Mouse (Mus musculus): ENCODE measurements at regions not wholly inside any gene's neighbourhood (a gene's known extent, or its start where the extent isn't known, plus 50 kb on each side); places are given as distances from the start of the nearest gene placed in this dataset.

DNA sequence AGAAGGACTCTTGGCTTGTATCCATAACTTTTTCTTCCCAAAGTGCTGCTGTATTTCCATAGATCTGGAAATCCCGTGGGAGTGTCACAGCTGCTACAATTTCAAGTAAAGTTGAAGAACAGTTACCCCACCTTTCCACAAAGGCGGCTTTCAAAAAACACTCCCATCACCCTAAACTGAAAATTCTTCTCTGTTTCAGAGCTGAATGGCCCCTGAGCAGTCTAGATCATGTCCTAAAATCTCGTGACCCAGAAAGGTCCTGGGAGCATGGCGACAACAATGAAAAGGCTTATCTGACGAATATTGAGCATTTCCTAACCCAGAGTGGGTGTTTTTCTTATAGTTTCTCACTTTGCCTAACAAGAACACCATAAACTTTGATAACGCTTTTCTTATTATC, 92.2 kb downstream of the Olfr267 start:
- no peak overlapping the region for H3K9ac ChIP-seq (ENCODE audit: low read depth, low read length)
- H3K4me3 ChIP-seq, result no peak overlapping the region
- WGBS, result 68% methylated on average over 6 of the region's 6 CpGs
- no peaks in the 10 kb centered on the region for H3K79me2 ChIP-seq (replicated peaks; ENCODE audit: control insufficient read depth, insufficient read depth, low read length)
- no peak overlapping the region for H3K27ac ChIP-seq
- intact Hi-C loops (cut with DNase I), result no loop called here
- H3K27me3 ChIP-seq (ENCODE audit: control insufficient read depth, insufficient read depth, low read length), result no peaks in the 10 kb centered on the region
- DNase-seq, result no peak
- no peaks in the 10 kb centered on the region for H3K36me3 ChIP-seq (ENCODE audit: control insufficient read depth, insufficient read depth, low read length)
- H3K4me1 ChIP-seq (ENCODE audit: control insufficient read depth, insufficient read depth, low read length), result no peaks in the 10 kb centered on the region
- TF ChIP-seq EP300 (IDR thresholded peaks at IDR 0.05; ENCODE audit: insufficient read depth, low read depth, low read length) (no peak), POLR2A (IDR thresholded peaks at IDR 0.05; ENCODE audit: insufficient read depth, low read depth, low read length) (no peak), CTCF (IDR thresholded peaks at IDR 0.05) (no peak)

DNA sequence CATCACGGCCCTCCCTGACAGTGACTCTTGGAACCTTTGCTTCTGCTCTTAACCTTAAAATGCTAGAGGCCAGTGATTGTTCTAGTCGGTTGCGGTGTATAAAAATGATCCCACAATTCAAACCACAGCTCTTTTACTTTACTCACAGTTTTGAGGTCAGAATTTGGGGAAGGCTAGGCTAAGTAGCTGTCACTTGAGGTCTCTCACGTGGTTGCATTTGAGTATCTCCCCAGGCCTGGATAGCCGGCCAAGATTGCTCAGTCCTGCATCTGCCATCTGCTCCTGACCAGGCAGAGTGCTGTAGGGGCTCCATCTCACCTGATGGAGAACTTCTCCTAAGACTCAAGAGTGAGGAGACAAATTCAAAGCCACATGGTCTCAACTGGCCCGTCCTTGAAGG, 94.5 kb downstream of the Olfr267 start:
- H3K79me2 ChIP-seq (replicated peaks; ENCODE audit: control insufficient read depth, insufficient read depth, low read length), result no peaks in the 10 kb centered on the region
- no peaks in the 10 kb centered on the region for H3K36me3 ChIP-seq (ENCODE audit: control insufficient read depth, insufficient read depth, low read length)
- no peak overlapping the region for H3K9ac ChIP-seq (ENCODE audit: low read depth, low read length)
- no peak overlapping the region for H3K4me3 ChIP-seq
- H3K4me1 ChIP-seq (ENCODE audit: control insufficient read depth, insufficient read depth, low read length), result no peaks in the 10 kb centered on the region
- DNase-seq, result no peak
- no peaks in the 10 kb centered on the region for H3K27me3 ChIP-seq (ENCODE audit: control insufficient read depth, insufficient read depth, low read length)
- intact Hi-C loops (cut with DNase I), result no loop called here
- H3K27ac ChIP-seq, result no peak overlapping the region
- no peak for TF ChIP-seq POLR2A (IDR thresholded peaks at IDR 0.05; ENCODE audit: insufficient read depth, low read depth, low read length)
- no peak for TF ChIP-seq CTCF (IDR thresholded peaks at IDR 0.05)
- no peak for TF ChIP-seq EP300 (IDR thresholded peaks at IDR 0.05; ENCODE audit: insufficient read depth, low read depth, low read length)
- WGBS, result 81% methylated on average over 6 of the region's 6 CpGs

- Histone ChIP-seq H3K4me3 (no peak overlapping the region), H3K27ac (no peak overlapping the region), H3K36me3 (ENCODE audit: control insufficient read depth, insufficient read depth, low read length) (no peaks in the 10 kb centered on the region), H3K27me3 (ENCODE audit: control insufficient read depth, insufficient read depth, low read length) (no peaks in the 10 kb centered on the region), H3K79me2 (replicated peaks; ENCODE audit: control insufficient read depth, insufficient read depth, low read length) (no peaks in the 10 kb centered on the region), H3K9ac (ENCODE audit: low read depth, low read length) (no peak overlapping the region), H3K4me1 (ENCODE audit: control insufficient read depth, insufficient read depth, low read length) (no peaks in the 10 kb centered on the region)
- DNase-seq, result no peak
- 80% methylated on average over 4 of the region's 4 CpGs for WGBS
- TF ChIP-seq CTCF (IDR thresholded peaks at IDR 0.05), result no peak
- no peak for TF ChIP-seq POLR2A (IDR thresholded peaks at IDR 0.05; ENCODE audit: insufficient read depth, low read depth, low read length)
- TF ChIP-seq EP300 (IDR thresholded peaks at IDR 0.05; ENCODE audit: insufficient read depth, low read depth, low read length), result no peak
- intact Hi-C loops (cut with DNase I), result no loop called here
These were observed 105.6 kb downstream of the Olfr267 start for GRCm38 (mm10) chr4:58681926-58682325.

- TF ChIP-seq POLR2A (IDR thresholded peaks at IDR 0.05; ENCODE audit: insufficient read depth, low read depth, low read length), result no peak
- no peak for TF ChIP-seq EP300 (IDR thresholded peaks at IDR 0.05; ENCODE audit: insufficient read depth, low read depth, low read length)
- TF ChIP-seq CTCF (IDR thresholded peaks at IDR 0.05), result no peak
- H3K27ac ChIP-seq, result no peak overlapping the region
- intact Hi-C loops (cut with DNase I), result no loop called here
- WGBS, result 50% methylated on average over 6 of the region's 6 CpGs
- no peaks in the 10 kb centered on the region for H3K79me2 ChIP-seq (replicated peaks; ENCODE audit: control insufficient read depth, insufficient read depth, low read length)
- no peak overlapping the region for H3K9ac ChIP-seq (ENCODE audit: low read depth, low read length)
- H3K27me3 ChIP-seq (ENCODE audit: control insufficient read depth, insufficient read depth, low read length), result no peaks in the 10 kb centered on the region
- no peaks in the 10 kb centered on the region for H3K36me3 ChIP-seq (ENCODE audit: control insufficient read depth, insufficient read depth, low read length)
- H3K4me3 ChIP-seq, result no peak overlapping the region
- no peak for DNase-seq
- H3K4me1 ChIP-seq (ENCODE audit: control insufficient read depth, insufficient read depth, low read length), result no peaks in the 10 kb centered on the region
These were observed 109.7 kb downstream of the Olfr267 start for GRCm38 (mm10) chr4:58677701-58678385.

GRCm38 (mm10) chr4:58671406-58672035, 116.0 kb downstream of the Olfr267 start:
- Histone ChIP-seq H3K27me3 (ENCODE audit: control insufficient read depth, insufficient read depth, low read length) (no peaks in the 10 kb centered on the region), H3K4me1 (ENCODE audit: control insufficient read depth, insufficient read depth, low read length) (no peaks in the 10 kb centered on the region), H3K9ac (ENCODE audit: low read depth, low read length) (no peak overlapping the region), H3K4me3 (no peak overlapping the region), H3K79me2 (replicated peaks; ENCODE audit: control insufficient read depth, insufficient read depth, low read length) (no peaks in the 10 kb centered on the region), H3K36me3 (ENCODE audit: control insufficient read depth, insufficient read depth, low read length) (no peaks in the 10 kb centered on the region), H3K27ac (no peak overlapping the region)
- 70% methylated on average over 14 of the region's 14 CpGs for WGBS
- DNase-seq, result no peak
- intact Hi-C loops (cut with DNase I), result no loop called here
- TF ChIP-seq CTCF (IDR thresholded peaks at IDR 0.05) (no peak), POLR2A (IDR thresholded peaks at IDR 0.05; ENCODE audit: insufficient read depth, low read depth, low read length) (no peak), EP300 (IDR thresholded peaks at IDR 0.05; ENCODE audit: insufficient read depth, low read depth, low read length) (no peak)

DNA sequence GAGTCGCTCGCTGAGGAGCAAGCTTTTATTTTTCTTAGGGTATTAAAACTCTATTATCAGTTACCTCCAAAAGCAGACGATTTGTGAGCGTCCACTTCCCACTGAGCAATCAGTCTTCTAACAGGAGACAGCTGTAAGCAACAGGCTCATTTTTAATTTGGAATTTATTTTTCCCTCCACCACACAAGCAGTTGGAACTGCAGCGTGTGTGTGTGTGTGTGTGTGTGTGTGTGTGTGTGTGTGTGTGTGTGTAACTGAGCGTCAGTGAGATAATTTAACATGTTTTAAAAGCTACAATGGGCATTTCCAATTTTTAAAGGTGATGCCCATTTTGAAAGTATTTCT, 116.6 kb downstream of the Olfr267 start:
- TF ChIP-seq POLR2A (IDR thresholded peaks at IDR 0.05; ENCODE audit: insufficient read depth, low read depth, low read length) (no peak), EP300 (IDR thresholded peaks at IDR 0.05; ENCODE audit: insufficient read depth, low read depth, low read length) (no peak), CTCF (IDR thresholded peaks at IDR 0.05) (no peak)
- Histone ChIP-seq H3K4me1 (ENCODE audit: control insufficient read depth, insufficient read depth, low read length) (no peaks in the 10 kb centered on the region), H3K27ac (no peak overlapping the region), H3K27me3 (ENCODE audit: control insufficient read depth, insufficient read depth, low read length) (no peaks in the 10 kb centered on the region; the same call in 1 of the 2 replicates), H3K4me3 (no peak overlapping the region), H3K36me3 (ENCODE audit: control insufficient read depth, insufficient read depth, low read length) (no peaks in the 10 kb centered on the region), H3K9ac (ENCODE audit: low read depth, low read length) (no peak overlapping the region), H3K79me2 (replicated peaks; ENCODE audit: control insufficient read depth, insufficient read depth, low read length) (no peaks in the 10 kb centered on the region)
- intact Hi-C loops (cut with DNase I), result no loop called here
- no peak for DNase-seq
- WGBS, result 44% methylated on average over 6 of the region's 6 CpGs
